Mouse (Mus musculus) CH12F3 (cell line): ENCODE results near the gene Zxdc.

Experiments
- in situ Hi-C: fragments of 300-500 bp; cut with MboI; formaldehyde crosslinking; loops from 2 replicates; pipeline ENCODE4 v1.14.3; 2020; ENCODE audit warnings: low sequenced_read_pairs

Gene Zxdc

DNA sequence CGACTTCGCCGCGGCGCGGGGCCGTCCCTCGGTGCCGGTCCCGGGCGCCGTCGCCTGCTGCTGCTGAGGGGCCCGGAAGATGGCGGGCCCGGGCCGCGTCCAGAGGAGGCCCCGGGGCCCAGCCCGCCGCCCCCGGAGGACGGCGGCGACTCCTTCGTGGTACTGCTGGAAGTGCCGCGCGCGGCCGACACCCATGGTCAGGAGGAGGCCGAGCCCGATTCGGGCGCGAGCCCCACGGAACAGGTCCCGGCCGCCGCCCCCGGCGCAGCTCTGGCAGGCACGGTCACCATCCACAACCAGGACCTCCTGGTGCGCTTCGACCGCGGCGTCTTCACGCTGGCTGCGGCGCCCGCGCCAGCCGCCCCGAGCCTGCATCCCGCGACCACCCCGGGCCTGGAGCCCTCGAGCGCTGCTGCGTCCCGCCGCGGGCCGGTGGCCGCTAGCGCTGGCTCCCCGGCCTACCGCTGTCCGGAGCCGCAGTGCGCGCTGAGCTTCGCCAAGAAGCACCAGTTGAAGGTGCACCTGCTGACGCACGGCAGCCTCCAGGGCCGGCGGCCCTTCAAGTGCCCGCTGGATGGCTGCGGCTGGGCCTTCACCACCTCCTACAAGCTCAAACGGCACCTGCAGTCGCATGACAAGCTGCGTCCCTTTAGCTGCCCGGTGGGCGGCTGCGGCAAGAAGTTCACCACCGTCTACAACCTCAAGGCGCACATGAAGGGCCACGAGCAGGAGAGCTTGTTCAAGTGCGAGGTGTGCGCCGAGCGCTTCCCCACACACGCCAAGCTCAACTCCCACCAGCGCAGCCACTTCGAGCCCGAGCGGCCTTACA lies 647 bp downstream of the Zxdc start:
- in situ Hi-C loops = no loop called here

GRCm38 (mm10) chr6:90374647-90375046 lies 5.4 kb downstream of the Zxdc start:
- in situ Hi-C loops = no loop called here

- in situ Hi-C loops = no loop called here
Measured at GRCm38 (mm10) chr6:90377708-90378107, 8.4 kb downstream of the Zxdc start.

GRCm38 (mm10) chr6:90381465-90381864 lies 12.2 kb downstream of the Zxdc start:
- in situ Hi-C loops = no loop called here

GRCm38 (mm10) chr6:90390629-90391028 lies 21.3 kb downstream of the Zxdc start:
- in situ Hi-C loops = no loop called here

DNA sequence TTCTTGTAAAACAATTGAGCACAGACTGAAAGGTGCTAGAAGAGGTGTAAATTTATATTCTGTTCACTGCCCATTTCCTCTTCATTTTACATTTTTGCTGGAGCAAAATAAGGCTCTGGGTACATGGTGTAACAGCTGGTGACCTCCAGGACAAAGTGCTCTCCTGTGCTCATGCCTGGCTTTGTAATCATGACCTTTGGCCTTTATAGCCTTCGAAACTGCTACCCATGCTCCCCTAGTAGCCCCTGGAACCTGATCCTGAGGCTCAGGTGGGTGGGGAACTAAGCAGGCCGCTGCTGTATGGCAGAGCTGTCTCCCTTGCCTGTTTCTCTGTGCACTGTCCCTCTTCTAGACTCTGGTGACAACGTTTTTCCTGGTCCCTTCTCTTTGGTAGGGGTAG lies 24.7 kb downstream of the Zxdc start:
- in situ Hi-C loops = no loop called here

DNA sequence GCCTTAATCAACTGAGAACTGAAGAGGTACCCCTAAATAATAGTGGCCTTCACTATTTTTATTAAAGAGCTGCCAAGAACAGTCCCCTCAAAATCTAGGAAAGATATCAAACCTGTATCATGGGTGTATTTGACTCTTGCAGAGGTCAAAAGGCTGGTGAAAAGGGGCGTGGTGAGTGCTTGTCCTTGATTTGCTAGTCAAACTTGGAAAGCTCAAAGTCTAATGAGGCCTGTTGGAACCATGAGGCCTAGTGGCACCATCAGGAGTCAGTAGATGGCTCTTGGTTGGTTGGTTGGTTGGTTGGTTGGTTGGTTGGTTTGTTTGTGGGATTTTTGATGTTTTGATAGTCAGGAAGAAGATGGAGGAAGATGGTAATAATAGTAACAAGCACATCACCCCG lies 26.5 kb downstream of the Zxdc start:
- in situ Hi-C loops = no loop called here

DNA sequence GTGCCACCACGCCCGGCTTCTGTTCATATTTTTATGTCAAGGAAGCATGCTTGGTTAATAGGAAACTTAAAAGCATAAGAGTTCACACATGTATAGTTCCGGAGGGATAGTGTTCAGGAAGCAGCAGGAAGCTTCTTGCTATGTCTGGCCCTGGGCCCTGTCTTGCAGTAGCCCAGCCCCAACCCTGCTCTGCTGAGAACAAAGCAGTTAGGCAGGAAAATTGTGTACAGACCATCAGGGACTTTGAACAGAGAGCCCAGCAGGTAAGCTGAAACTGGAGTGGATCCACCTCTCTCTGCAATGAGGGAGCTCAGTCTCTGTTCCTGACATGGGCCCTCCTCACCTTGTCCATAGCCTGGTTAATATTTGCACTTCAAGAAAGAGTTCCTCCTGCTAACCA lies 28.0 kb downstream of the Zxdc start:
- in situ Hi-C loops = no loop called here

GRCm38 (mm10) chr6:90408632-90409031 lies 39.3 kb downstream of the Zxdc start:
- in situ Hi-C loops = no loop called here

DNA sequence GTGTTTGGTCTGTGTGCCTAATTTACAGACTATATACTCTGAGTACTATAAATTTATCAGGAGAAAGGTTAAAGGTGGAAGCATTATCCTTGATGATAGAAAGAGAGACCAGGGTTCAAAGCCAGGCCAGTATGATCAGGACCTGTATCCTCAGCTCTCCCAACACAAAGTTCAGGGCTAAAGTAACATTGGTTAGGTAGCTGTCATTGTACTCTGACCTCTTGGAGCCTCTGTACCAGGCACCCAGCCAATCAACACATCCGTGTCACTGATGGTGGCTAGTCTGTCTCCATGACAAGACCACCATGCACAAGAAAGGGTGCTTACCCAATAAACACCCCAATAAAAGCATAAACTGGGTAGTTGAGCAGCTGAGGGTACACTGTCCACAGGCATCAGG lies 41.7 kb downstream of the Zxdc start:
- in situ Hi-C loops = no loop called here

- in situ Hi-C loops = no loop called here
Measured at GRCm38 (mm10) chr6:90411926-90412325, 42.6 kb downstream of the Zxdc start.

- in situ Hi-C loops = no loop called here
Measured at GRCm38 (mm10) chr6:90422565-90422964, 53.3 kb downstream of the Zxdc start.

DNA sequence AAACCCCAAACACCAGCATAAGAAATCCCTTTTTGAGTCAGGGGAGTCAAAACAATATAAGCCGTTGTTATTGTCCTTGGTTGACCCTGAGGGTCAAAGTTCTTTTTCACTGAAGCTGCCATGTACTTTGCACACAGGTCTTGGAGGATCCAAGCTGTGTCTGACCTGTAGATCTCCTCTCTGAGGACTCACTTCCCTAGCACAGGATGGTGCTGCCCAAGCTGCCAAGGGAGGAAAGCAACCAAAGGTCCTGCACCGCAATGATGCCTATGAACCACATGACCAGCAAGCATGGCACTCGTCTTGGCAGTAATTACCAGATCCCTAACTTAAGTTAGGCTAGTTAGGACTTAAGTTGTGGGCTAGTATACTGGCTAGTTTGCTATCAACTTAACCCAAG lies 56.1 kb downstream of the Zxdc start:
- in situ Hi-C loops = no loop called here

- in situ Hi-C loops = no loop called here
Measured at GRCm38 (mm10) chr6:90426003-90426402, 56.7 kb downstream of the Zxdc start.

DNA sequence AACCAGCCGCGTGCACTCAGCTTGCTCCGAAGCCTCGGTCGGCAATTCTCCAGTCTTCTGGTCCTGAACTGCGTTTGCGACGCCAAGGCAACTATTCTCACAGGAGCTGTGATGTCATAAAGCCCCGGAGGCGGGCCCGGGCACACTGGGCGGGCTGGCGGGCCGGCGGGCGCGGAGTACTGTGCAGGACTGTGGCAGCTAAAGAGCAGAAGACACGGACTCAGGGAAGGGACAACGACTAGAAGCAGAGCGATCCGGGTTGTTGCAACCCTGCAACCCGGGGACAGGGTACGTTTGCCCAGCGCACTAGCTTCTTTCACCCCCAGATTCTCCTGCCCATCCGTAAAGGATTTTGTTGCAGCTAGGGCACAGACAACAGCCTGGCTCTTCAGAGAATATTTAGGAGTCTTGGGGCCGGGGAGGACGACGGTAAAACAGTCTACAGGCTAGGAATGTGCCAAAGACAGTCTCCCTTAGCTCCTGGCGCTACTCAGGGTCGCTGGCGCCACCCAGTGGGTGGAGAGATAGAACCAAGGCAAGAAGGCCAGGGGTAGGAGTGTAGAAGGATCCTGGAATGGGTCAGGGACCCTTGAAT lies 59.2 kb downstream of the Zxdc start, which contains the start of gene Cfap100:
Gene Cfap100 (minus strand): TSS at position 418 of the 595 bp plus-strand sequence.
- in situ Hi-C loops = no loop called here

DNA sequence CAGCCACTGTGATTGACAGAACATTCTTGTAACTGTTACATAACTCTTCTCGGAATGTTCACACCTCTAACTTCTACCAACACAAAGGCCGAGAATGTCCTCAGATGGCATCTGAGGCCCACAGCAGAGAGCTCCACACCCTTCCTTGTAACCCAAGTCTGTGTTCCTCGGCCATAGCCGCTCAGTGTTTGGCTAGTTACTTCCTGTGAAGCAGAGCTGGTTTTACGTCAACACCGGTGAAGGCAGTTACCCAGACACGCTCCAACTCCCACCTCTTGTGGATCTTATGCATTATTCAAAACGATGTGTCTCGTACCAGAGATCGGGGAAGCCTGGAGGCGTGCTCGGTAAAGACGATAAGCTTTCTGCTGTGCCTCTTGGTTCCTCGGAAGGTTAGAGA lies 60.6 kb downstream of the Zxdc start:
- in situ Hi-C loops = no loop called here

- in situ Hi-C loops = no loop called here
Measured at GRCm38 (mm10) chr6:90431487-90431886, 62.2 kb downstream of the Zxdc start.

GRCm38 (mm10) chr6:90434687-90435086 lies 65.4 kb downstream of the Zxdc start:
- in situ Hi-C loops = no loop called here

DNA sequence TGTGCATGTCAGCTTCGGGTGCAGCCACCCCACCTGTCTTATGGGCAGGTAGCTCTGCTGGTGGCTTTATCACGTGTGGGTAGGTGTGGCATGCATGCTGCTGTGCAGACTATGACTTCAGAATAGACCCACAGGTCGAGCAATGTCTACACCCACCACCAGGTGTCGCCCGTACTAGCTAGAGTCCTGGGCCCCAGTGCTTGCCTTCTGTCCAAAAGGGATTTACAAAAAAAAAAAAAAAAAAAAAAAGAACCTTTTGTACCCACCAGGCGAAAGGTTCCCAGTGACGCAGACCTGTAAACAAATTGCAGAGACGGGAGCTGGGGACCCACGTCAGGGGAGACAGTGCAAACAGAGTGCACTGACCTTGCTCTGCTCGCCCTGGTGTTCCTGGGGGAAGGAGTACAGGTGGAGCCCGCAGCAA lies 65.9 kb downstream of the Zxdc start:
- in situ Hi-C loops = no loop called here

DNA sequence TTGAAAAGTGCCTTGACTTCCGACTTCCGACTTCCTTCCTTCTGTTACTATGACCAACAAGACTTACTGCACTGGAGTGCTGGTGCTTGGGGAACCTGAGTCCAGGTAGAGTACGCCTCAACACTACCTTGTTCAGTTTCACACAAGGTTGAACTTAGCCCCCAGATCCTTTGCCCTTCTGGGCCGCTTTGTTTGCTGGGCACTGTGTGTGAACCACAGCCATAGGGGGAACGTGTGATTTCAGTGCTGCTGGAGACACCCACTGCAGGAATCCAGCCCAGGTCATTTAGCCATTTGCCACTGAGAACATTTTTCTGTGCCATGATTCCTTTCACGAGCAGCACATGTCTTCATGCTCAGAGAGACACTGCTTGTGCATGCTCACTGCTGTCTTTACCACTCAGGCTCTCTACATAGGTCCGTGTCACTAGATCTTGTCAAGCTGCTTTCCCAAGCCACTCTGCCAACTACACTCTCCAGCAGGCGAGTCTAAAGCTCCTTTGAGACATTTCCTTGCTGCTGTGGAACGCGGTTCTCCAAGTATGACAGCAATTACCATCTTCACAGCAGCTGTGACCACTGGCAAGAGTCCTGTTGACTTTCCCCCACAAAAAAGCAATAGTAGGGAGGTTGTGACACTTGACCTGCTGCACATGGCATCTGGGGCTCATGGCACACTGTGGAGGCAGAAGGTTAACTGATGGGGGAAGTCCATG lies 67.1 kb downstream of the Zxdc start:
- in situ Hi-C loops = no loop called here

GRCm38 (mm10) chr6:90437041-90437440 lies 67.7 kb downstream of the Zxdc start:
- in situ Hi-C loops = no loop called here

DNA sequence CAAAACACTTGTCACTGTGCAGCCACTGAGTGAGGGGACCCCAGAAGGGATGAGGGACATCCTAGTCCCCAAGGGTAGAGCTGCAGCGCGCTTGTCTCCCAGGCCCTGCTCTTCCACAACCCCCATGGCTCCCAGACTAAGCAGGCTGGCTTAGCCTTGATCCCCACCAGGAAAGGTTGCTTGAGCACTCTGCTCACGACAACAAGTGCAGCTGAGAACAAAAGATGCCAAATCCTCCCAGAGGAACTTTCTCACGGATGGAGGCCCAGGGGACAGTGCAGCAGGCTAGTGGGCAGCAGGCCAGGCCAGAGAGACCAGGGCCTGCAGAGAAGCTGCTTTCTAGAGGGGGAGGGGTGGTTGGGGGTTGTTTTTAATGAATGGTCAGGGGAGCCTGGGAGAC lies 77.6 kb downstream of the Zxdc start:
- in situ Hi-C loops = no loop called here
